Mouse (Mus musculus): ENCODE data around the gene Pigf. TPM values are rescaled to one million over a fixed set of nuclear protein-coding genes. Genes with fewer than 3 reads are reported as not detected.

Gene Pigf
- total RNA-seq, 2 experiments from 2014 or later = 6.1 to 11.7 TPM

Other genes starting within 250 kb of the Pigf start
- not detected in 2 replicates for gene Tmem247, start 108.1 kb downstream of the Pigf start, total RNA-seq (2015; ENCODE audit: low replicate concordance)
- not detected in 2 replicates for gene Tmem247, start 108.1 kb downstream of the Pigf start, total RNA-seq (2017; ENCODE audit: low replicate concordance)
- not detected in 2 replicates for gene Atp6v1e2, start 77.5 kb downstream of the Pigf start, total RNA-seq (2015; ENCODE audit: low replicate concordance)
- gene Atp6v1e2, start 77.5 kb downstream of the Pigf start, total RNA-seq (2017; ENCODE audit: low replicate concordance) = not detected in 2 replicates
- 1.7 and 2.5 TPM in 2 replicates for gene Rhoq, start 62.3 kb downstream of the Pigf start, total RNA-seq (2015; ENCODE audit: low replicate concordance)
- gene Rhoq, start 62.3 kb downstream of the Pigf start, total RNA-seq (2017; ENCODE audit: low replicate concordance) = 2.5 and 7.2 TPM in 2 replicates
- gene Cript, start 144 bp upstream of the Pigf start, total RNA-seq (2015; ENCODE audit: low replicate concordance) = 89.9 and 95.5 TPM in 2 replicates
- 51.6 and 60.5 TPM in 2 replicates for gene Cript, start 144 bp upstream of the Pigf start, total RNA-seq (2017; ENCODE audit: low replicate concordance)
- gene Socs5, start 82.3 kb upstream of the Pigf start, total RNA-seq (2015; ENCODE audit: low replicate concordance) = 0.58 and 1.9 TPM in 2 replicates
- gene Socs5, start 82.3 kb upstream of the Pigf start, total RNA-seq (2017; ENCODE audit: low replicate concordance) = 1.2 and 1.3 TPM in 2 replicates
- 7.5 and 14.2 TPM in 2 replicates for gene Mcfd2, start 240.5 kb upstream of the Pigf start, total RNA-seq (2015; ENCODE audit: low replicate concordance)
- gene Mcfd2, start 240.5 kb upstream of the Pigf start, total RNA-seq (2017; ENCODE audit: low replicate concordance) = 12.3 and 15.8 TPM in 2 replicates